Mouse (Mus musculus): ENCODE results near the gene Cdkn1b.

- TF ChIP-seq CTCF (IDR thresholded peaks at IDR 0.05; ENCODE audit: low read depth) (no peak), EP300 (optimal IDR thresholded peaks at IDR 0.05) (no peak)
Observed at GRCm38 (mm10) chr6:134927595-134928095, 7.4 kb downstream of the Cdkn1b start.

Measured in stomach, postnatal 0 days (tissue).